Mouse (Mus musculus): ENCODE results near the gene Wdtc1.

DNA sequence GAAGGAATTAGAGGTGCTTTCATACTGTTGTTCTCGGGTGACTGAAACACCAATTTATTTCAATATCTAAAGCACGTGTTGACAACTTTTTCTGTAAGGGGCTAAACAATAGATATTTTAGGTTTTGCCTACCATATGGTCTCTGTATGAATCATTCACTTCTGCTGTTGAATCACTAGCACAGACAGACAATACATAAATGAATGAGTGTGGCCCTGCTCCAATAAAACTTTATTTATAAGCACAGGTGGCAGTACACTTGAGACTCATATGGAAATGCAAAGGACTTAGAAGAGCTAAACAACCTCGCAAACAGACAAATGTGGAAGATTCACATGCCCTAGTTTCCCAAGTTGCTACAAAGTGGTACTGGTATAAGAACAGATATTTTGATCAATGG, 33.6 kb downstream of the Wdtc1 start:
- TF ChIP-seq POLR2A (IDR thresholded peaks at IDR 0.05; ENCODE audit: control insufficient read depth, extremely low read depth, insufficient read depth, low read length, poor library complexity): no peak
- TF ChIP-seq CTCF (IDR thresholded peaks at IDR 0.05; ENCODE audit: borderline replicate concordance, control insufficient read depth, extremely low read depth, insufficient read depth, low read length, poor library complexity): no peak
